Mouse (Mus musculus) splenic B cell, adult 2 months (primary cell): Measurements from ENCODE around the gene Zfp579.

Experiments
- DNase-seq: peaks from one replicate; pipeline ENCODE4 v3.0.0-alpha.2; 2011; ENCODE audit warnings: low read depth, low spot score
- H3K27me3 ChIP-seq: 2 replicates; pipeline ENCODE4 v1.6.1; 2012; ENCODE audit warnings: mild to moderate bottlenecking, low read length, moderate library complexity, mixed read lengths; ENCODE audit not compliant: control insufficient read depth, poor library complexity, insufficient read depth, severe bottlenecking
- H3K36me3 ChIP-seq: 2 replicates; pipeline ENCODE4 v1.6.1; 2012; ENCODE audit warnings: mild to moderate bottlenecking, low read length, moderate library complexity, mixed read lengths; ENCODE audit not compliant: control insufficient read depth, poor library complexity, insufficient read depth, severe bottlenecking

Zfp579 gene

DNA sequence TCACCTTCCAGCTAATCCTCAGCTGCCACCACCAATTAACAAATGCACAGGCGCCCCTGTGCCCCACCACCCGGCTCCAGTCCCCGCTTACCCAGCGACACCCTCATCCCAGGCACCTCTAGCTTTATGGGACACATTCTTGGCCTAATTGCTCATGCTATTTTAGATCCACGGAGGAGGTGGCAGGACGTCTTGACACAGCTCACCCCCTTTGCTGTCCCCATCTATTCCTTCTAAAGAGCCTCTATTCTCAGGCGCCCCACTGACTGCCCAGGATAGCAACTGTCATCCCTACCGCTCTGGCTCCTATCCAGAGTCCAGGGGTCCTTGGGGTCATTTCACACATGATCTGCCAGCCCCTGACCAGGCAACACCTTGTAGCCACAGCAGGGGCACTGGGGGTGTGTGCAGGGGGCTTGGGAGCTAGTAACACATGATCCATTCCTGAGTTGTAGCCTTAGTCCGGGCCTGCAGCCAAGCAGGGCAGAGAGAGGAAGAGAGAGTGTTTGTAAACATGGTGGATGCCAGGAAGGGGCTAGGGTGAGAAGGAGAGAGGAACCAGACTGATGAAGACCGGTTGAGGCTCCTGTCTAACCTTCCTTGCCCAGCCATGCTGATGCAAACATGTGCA is 42.0 kb downstream of the Zfp579 start:
- Histone ChIP-seq H3K36me3 (no peaks in the 10 kb centered on the region), H3K27me3 (no peaks in the 10 kb centered on the region)
- DNase-seq = no peak

DNA sequence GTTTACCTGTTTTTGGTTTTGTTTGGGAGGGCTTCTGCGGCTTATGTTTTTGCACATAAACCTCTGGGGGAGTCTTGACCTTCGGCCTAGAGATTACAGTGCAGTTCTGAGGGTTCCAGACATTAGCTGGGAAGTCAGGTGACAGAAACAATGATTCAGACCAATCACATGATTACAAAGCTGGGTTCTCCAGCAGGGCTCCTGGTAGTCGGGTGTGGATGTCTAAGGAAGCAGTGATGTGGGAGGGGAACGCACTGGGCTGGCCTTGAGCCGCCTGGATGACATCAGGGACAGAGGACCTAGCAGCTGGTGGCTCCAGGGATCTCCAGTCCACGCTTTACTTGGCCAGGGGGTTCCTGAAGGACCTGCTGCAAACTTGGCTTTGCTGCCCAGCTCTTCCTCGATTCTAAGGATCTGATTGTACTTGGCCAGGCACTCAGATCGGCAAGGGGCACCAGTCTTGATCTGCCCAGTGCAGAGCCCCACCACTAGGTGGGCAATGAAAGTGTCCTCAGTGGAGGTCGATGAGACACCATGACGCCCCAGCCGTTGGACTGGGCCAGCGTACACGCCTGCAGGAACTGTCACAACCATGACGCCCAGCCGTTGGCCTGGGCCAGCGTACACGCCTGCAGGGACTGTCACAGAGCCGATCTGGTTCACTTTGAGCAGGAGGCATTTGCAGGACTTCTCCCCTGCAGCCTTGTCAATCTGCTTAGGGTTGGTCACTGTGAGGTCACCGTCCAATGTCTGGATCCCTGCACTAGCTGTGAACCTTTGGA is 45.2 kb downstream of the Zfp579 start:
- Histone ChIP-seq H3K27me3 (no peaks in the 10 kb centered on the region), H3K36me3 (no peaks in the 10 kb centered on the region)
- DNase-seq = no peak

DNA sequence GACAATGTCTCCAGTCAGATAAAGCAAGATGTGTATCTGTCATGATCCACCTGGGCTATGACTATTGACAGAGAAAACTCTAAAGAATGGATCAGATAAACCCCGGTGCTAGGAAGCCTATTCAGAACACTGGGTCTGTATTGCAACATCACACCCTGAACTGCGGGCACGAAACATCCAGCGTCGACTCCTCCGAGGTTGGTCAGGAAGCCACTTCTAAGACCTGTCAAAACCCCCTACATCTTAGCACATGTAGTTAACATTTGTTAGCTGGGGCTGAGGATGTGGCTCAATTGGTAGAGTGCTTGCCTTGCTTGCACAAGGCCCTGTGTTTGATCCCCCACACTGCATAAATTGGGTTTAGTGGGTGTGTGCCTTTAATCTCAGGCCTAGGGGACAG is 47.6 kb downstream of the Zfp579 start:
- Histone ChIP-seq H3K36me3 (no peaks in the 10 kb centered on the region), H3K27me3 (no peaks in the 10 kb centered on the region)
- no peak for DNase-seq

GRCm38 (mm10) chr7:4947855-4948254 is 48.1 kb downstream of the Zfp579 start:
- H3K27me3 ChIP-seq = no peaks in the 10 kb centered on the region
- no peaks in the 10 kb centered on the region for H3K36me3 ChIP-seq
- no peak for DNase-seq

DNA sequence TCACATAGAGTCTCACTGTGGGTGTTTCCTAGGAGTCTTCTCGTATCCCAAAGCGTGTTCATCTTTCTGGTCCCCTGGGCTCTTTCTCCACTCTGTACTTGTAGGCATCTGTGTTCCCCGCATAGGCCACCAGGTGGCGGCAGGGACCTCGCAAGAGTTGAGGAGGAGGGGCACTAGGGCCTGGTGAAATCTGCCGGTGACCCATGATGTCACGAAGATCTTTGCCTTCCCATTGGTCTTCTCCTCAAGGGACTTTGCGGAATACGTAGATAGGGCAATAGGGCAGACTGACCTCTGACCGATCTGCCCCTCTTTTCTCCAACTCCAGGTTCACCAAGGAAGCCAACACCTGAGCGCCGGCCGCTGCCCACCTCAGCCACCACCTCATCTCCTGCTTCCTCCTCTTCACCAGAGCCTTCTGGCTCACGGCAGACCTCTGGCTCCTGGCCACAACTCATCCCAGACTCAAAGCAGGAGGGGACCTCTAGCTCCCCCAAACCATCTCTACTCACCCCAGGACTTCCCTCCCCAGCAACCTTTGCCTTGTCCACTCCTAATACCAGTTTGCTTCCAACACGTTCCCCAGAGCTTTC is 52.6 kb downstream of the Zfp579 start:
- no peaks in the 10 kb centered on the region for H3K36me3 ChIP-seq
- DNase-seq = peak; percentile 98
- H3K27me3 ChIP-seq = no peaks in the 10 kb centered on the region

- no peaks in the 10 kb centered on the region for H3K27me3 ChIP-seq
- no peak for DNase-seq
- H3K36me3 ChIP-seq = no peaks in the 10 kb centered on the region
Observed at GRCm38 (mm10) chr7:4942673-4943072, 53.3 kb downstream of the Zfp579 start.

DNA sequence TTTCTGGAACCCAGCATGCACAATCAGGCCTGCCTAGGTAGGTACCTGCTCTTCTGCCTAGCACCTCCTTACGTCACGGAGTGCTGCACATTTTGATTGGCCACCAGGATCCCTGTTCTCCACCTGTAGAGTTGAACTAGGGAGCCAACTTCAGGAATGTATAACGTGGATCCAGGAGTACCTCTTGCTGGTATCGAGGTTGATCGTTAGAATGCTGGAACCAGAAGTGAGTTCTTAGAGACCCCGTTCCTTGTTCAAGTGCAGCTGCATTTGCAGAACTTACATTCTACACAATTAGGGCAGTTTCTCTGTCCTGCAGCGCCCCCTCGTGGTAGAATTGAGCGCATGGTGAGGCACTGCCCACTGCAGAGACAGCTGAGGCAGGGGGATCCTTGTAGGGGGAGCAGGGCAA is 55.9 kb downstream of the Zfp579 start:
- Histone ChIP-seq H3K36me3 (no peaks in the 10 kb centered on the region), H3K27me3 (no peaks in the 10 kb centered on the region)
- peak; percentile 91 for DNase-seq

- H3K36me3 ChIP-seq = no peaks in the 10 kb centered on the region
- DNase-seq = peak; percentile 85
- no peaks in the 10 kb centered on the region for H3K27me3 ChIP-seq
Observed at GRCm38 (mm10) chr7:4938456-4938855, 57.5 kb downstream of the Zfp579 start.

GRCm38 (mm10) chr7:4937392-4937791 is 58.6 kb downstream of the Zfp579 start:
- no peaks in the 10 kb centered on the region for H3K36me3 ChIP-seq
- no peak for DNase-seq
- H3K27me3 ChIP-seq = no peaks in the 10 kb centered on the region

GRCm38 (mm10) chr7:4936832-4937231 is 59.1 kb downstream of the Zfp579 start:
- no peak for DNase-seq
- no peaks in the 10 kb centered on the region for H3K27me3 ChIP-seq
- H3K36me3 ChIP-seq = no peaks in the 10 kb centered on the region

DNA sequence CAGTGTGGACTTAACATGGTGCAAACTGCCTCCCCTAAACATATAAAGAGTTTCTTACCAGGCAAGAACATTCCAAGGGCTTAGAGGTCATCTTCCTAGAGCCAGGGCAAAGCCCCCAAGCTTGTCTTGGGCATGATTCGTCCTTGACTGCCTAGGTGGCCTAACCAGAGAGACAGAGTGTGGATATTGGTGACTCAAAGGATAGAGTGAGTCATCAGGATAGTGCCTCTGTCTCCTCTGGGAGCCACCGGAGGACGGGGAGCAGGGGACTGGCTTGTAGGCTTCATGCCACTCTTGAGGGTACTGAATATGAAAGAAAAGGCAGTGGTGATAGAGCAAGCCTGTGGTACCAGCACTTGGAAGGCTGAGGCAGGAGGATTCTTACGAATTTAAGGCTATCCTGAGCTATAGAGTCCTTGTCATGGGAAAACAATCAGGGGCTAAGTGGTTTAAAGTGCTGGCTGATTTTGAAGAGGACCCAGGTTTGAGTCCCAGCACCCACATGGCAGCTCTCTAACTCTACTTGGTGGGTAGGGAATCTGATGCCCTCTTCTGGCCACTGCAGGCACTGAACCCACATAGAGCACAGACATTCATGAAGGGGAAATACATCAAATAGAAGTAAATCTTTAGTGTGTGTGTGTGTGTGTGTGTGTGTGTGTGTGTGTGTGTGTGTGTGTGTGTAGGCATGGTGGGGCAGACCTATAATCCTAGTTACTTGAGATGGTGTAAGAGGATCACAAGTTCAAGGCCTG is 61.6 kb downstream of the Zfp579 start:
- Histone ChIP-seq H3K36me3 (no peaks in the 10 kb centered on the region), H3K27me3 (no peaks in the 10 kb centered on the region)
- no peak for DNase-seq
